Mouse (Mus musculus) ES-E14 (cell line): ENCODE results near the gene Mrpl58. TPM values are rescaled to one million over a fixed set of nuclear protein-coding genes. Genes with fewer than 3 reads are reported as not detected.

Experiments used
- DNase-seq: peaks from one replicate; pipeline ENCODE4 v3.0.0-alpha.2; 2013; ENCODE audit warnings: low read depth, low spot score
- H3K27ac ChIP-seq: 2 replicates; pipeline ENCODE4 v1.5.1; 2012; ENCODE audit warnings: low read depth, mild to moderate bottlenecking, low read length, moderate library complexity, mixed read lengths; ENCODE audit not compliant: poor library complexity, insufficient read depth, severe bottlenecking
- H3K36me3 ChIP-seq: 2 replicates; pipeline ENCODE4 v1.6.1; 2012; ENCODE audit warnings: mild to moderate bottlenecking, low read length, moderate library complexity, mixed read lengths; ENCODE audit not compliant: control insufficient read depth, poor library complexity, insufficient read depth, severe bottlenecking
- H3K4me1 ChIP-seq, 2 experiments: fragments of 150-350 bp in 1 of 2; sonication (generic) in 1 of 2; 2 replicates each; pipeline ENCODE4 v1.6.1; 2012; ENCODE audit warnings: low read length in 2 of 2, mild to moderate bottlenecking in 1 of 2, mixed read lengths in 1 of 2; ENCODE audit not compliant: control insufficient read depth in 2 of 2, insufficient read depth in 2 of 2, poor library complexity in 1 of 2
- H3K4me3 ChIP-seq, 2 experiments: fragments of 150-350 bp in 1 of 2; sonication (generic) in 1 of 2; 2 replicates each; pipeline ENCODE4 v1.5.1; 2012; ENCODE audit warnings: low read length in 2 of 2, low read depth in 1 of 2, mild to moderate bottlenecking in 1 of 2, mixed read lengths in 1 of 2; ENCODE audit not compliant: insufficient read depth in 1 of 2, poor library complexity in 1 of 2, severe bottlenecking in 1 of 2
- H3K9ac ChIP-seq: 2 replicates; pipeline ENCODE4 v1.6.1; 2012; ENCODE audit warnings: low read depth, mild to moderate bottlenecking, low read length, mixed read lengths; ENCODE audit not compliant: poor library complexity, insufficient read depth, severe bottlenecking
- H3K9me3 ChIP-seq: fragments of 150-350 bp; sonication (generic); 2 replicates; pipeline ENCODE4 v1.6.1; 2012; ENCODE audit warnings: low read depth, mild to moderate bottlenecking, low read length; ENCODE audit not compliant: control insufficient read depth, insufficient read depth
- CHD2 ChIP-seq: IDR thresholded peaks from 2 replicates; pipeline ENCODE4 v1.6.1; 2014; ENCODE audit warnings: mild to moderate bottlenecking, low read depth, low read length, inconsistent platforms
- HCFC1 ChIP-seq: IDR thresholded peaks from 2 replicates; pipeline ENCODE4 v1.6.1; 2012; ENCODE audit warnings: low read length, inconsistent platforms, borderline replicate concordance; ENCODE audit not compliant: insufficient read depth
- MAFK ChIP-seq: IDR thresholded peaks from 2 replicates; pipeline ENCODE4 v1.6.1; 2014; ENCODE audit warnings: mild to moderate bottlenecking, low read depth, low read length, inconsistent platforms; ENCODE audit not compliant: insufficient read depth
- ZC3H11A ChIP-seq: IDR thresholded peaks from 2 replicates; pipeline ENCODE4 v1.6.1; 2012; ENCODE audit warnings: low read depth, mild to moderate bottlenecking, inconsistent platforms, low read length, borderline replicate concordance
- ZNF384 ChIP-seq: IDR thresholded peaks from 2 replicates; pipeline ENCODE4 v1.6.1; 2012; ENCODE audit warnings: low read depth, low read length, inconsistent platforms
- in situ Hi-C, 2 experiments: fragments of 600-800 bp; cut with MboI; formaldehyde crosslinking; loops; one replicate each; pipeline ENCODE4 v1.15.1; 2025; ENCODE audit warnings: low sequenced_read_pairs in 2 of 2, inconsistent platforms in 1 of 2; ENCODE audit not compliant: unreplicated experiment in 2 of 2
- total RNA-seq: library from RNA; depleted of rRNA; stranded (reverse); fragments of 300-350 nt; gene quantifications from 2 replicates; pipeline ENCODE4 v1.2.3, GENCODE M21; 2012

Gene Mrpl58
- total RNA-seq, 1 experiment: 89.3 TPM

GRCm38 (mm10) chr11:115377854-115378253, 25.7 kb upstream of the Mrpl58 start:
- no peak overlapping the region for H3K9ac ChIP-seq
- in situ Hi-C loops: no loop called here
- no peak for TF ChIP-seq CHD2
- TF ChIP-seq ZNF384: no peak
- TF ChIP-seq ZC3H11A: no peak
- no peak for TF ChIP-seq HCFC1
- no peak for TF ChIP-seq MAFK
- H3K27ac ChIP-seq: no peak overlapping the region
- H3K4me1 ChIP-seq: peaks cover 0 to 2% of the 10 kb centered on the region in 2 experiments; a peak in 1 of 4 replicates
- H3K4me3 ChIP-seq: no peak overlapping the region
- no peaks in the 10 kb centered on the region for H3K36me3 ChIP-seq
- DNase-seq: no peak
- no peaks in the 10 kb centered on the region for H3K9me3 ChIP-seq

GRCm38 (mm10) chr11:115381276-115381675, 22.3 kb upstream of the Mrpl58 start:
- Histone ChIP-seq H3K36me3 (no peaks in the 10 kb centered on the region), H3K4me1 (peaks cover 0 to 19% of the 10 kb centered on the region in 2 experiments; a peak in 2 of 4 replicates), H3K27ac (no peak overlapping the region), H3K9ac (no peak overlapping the region), H3K4me3 (peak overlapping the region in 1 of 2 experiments; percentile 89; a peak in 2 of 4 replicates), H3K9me3 (no peaks in the 10 kb centered on the region)
- in situ Hi-C loops: no loop called here
- no peak for DNase-seq
- no peak for TF ChIP-seq CHD2
- TF ChIP-seq MAFK: no peak
- no peak for TF ChIP-seq ZC3H11A
- TF ChIP-seq HCFC1: no peak
- TF ChIP-seq ZNF384: no peak

GRCm38 (mm10) chr11:115381743-115382539, 21.6 kb upstream of the Mrpl58 start, which contains the start of gene Cdr2l:
Gene Cdr2l (plus strand): TSS chr11:115381916.
- Histone ChIP-seq H3K36me3 (no peaks in the 10 kb centered on the region), H3K27ac (no peak within 1 kb of the TSS), H3K4me1 (peaks cover 0 to 19% of the 10 kb centered on the region in 2 experiments; a peak in 2 of 4 replicates), H3K9me3 (no peaks in the 10 kb centered on the region), H3K9ac (peak within 1 kb of the TSS; percentile 78), H3K4me3 (peak within 1 kb of the TSS; percentile 79 to 89)
- no peak for TF ChIP-seq ZC3H11A
- TF ChIP-seq ZNF384: no peak
- TF ChIP-seq CHD2: no peak
- no peak for TF ChIP-seq MAFK
- peak; percentile 52; the same call in 1 of the 2 replicates for TF ChIP-seq HCFC1
- peak; percentile 84 for DNase-seq
- in situ Hi-C loops: no loop called here

GRCm38 (mm10) chr11:115382891-115383290, 20.7 kb upstream of the Mrpl58 start:
- TF ChIP-seq CHD2 (no peak), ZC3H11A (no peak)
- H3K4me1 ChIP-seq: peaks cover 0 to 19% of the 10 kb centered on the region in 2 experiments; a peak in 2 of 4 replicates
- H3K36me3 ChIP-seq: no peaks in the 10 kb centered on the region
- no peak overlapping the region for H3K27ac ChIP-seq
- no peaks in the 10 kb centered on the region for H3K9me3 ChIP-seq
- H3K4me3 ChIP-seq: peak overlapping the region in 1 of 2 experiments; percentile 89; a peak in 1 of 4 replicates
- in situ Hi-C loops: no loop called here
- no peak overlapping the region for H3K9ac ChIP-seq
- DNase-seq: no peak
